Mouse (Mus musculus): ENCODE measurements at regions not wholly inside any gene's neighbourhood (a gene's known extent, or its start where the extent isn't known, plus 50 kb on each side); places are given as distances from the start of the nearest gene placed in this dataset.

DNA sequence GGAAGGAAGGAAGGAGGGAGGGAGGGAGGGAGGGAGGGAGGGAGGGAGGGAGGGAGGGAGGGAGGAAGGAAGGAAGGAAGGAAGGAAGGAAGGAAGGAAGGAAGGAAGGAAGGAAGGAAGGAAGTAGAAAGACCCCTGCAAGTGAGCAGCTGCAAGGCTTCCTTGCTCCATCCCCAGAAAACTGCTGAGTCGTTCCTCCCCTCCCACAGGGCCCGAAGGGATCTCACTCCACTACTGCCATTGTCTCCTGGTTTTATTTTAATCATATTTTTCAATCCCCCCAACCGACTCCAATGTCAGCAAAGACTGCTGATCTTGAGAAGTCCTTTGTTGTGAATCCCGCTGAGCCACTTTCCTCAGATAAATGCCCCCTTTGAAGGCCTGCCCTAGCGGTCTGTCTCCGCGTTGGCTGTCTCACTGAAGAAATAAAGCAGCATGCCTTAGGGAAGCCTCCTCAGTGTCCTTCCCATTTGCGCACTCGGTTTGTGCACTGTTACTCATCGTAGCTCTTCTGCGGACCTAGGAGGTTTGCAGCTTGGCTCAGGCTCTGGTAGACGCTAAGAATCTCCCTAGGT is 266.1 kb upstream of the Slc7a11 start:
- Histone ChIP-seq H3K9ac (ENCODE audit: insufficient read depth, low read depth, low read length, poor library complexity, severe bottlenecking) (no peak overlapping the region), H3K4me1 (ENCODE audit: control insufficient read depth in 2 of 2, insufficient read depth in 2 of 2, low read length in 2 of 2, poor library complexity in 1 of 2) (no peaks in the 10 kb centered on the region), H3K36me3 (ENCODE audit: control insufficient read depth, insufficient read depth, low read length, poor library complexity, severe bottlenecking) (no peaks in the 10 kb centered on the region), H3K4me3 (ENCODE audit: insufficient read depth in 1 of 2, low read depth in 1 of 2, low read length in 2 of 2, poor library complexity in 1 of 2, severe bottlenecking in 1 of 2) (no peak overlapping the region), H3K27ac (ENCODE audit: insufficient read depth, low read depth, low read length, poor library complexity, severe bottlenecking) (no peak overlapping the region), H3K9me3 (ENCODE audit: control insufficient read depth, insufficient read depth, low read depth, low read length) (no peaks in the 10 kb centered on the region)
- TF ChIP-seq CHD2 (IDR thresholded peaks at IDR 0.05; ENCODE audit: low read depth, low read length) (no peak), MAFK (IDR thresholded peaks at IDR 0.05; ENCODE audit: insufficient read depth, low read depth, low read length) (0 out of 2 replicates have a peak, but pooled peaks have one; percentile 17), ZC3H11A (IDR thresholded peaks at IDR 0.05; ENCODE audit: borderline replicate concordance, low read depth, low read length) (no peak), ZNF384 (IDR thresholded peaks at IDR 0.05; ENCODE audit: low read depth, low read length) (no peak), HCFC1 (IDR thresholded peaks at IDR 0.05; ENCODE audit: borderline replicate concordance, insufficient read depth, low read length) (no peak)
- DNase-seq (ENCODE audit: low read depth, low spot score), result no peak
- in situ Hi-C loops (cut with MboI; ENCODE audit: low sequenced_read_pairs in 2 of 2, unreplicated experiment in 2 of 2), result no loop called here

DNA sequence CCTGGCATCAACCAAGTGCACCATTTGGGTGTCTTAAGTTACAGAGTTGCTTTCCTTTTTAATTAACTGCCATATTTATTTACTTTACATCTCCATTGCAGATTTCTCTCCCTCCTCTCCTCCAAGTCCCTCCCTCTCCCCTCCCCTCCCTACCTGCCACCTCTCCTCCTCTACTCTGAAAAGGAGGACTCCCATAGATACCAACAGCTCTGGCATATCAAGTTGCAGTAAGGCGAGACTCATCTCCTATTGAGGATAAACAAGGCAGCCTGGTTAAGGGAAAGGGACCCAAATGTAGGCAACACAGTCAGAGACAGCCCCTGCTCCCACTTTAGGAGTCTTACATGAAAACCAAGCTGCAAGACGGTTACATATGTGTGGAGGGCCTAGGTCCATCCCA is 263.3 kb upstream of the Slc7a11 start:
- H3K9me3 ChIP-seq (ENCODE audit: control insufficient read depth, insufficient read depth, low read depth, low read length), result no peaks in the 10 kb centered on the region
- DNase-seq (ENCODE audit: low read depth, low spot score), result no peak
- H3K4me1 ChIP-seq (ENCODE audit: control insufficient read depth in 2 of 2, insufficient read depth in 2 of 2, low read length in 2 of 2, poor library complexity in 1 of 2), result no peaks in the 10 kb centered on the region
- TF ChIP-seq HCFC1 (IDR thresholded peaks at IDR 0.05; ENCODE audit: borderline replicate concordance, insufficient read depth, low read length), result no peak
- no peak for TF ChIP-seq ZC3H11A (IDR thresholded peaks at IDR 0.05; ENCODE audit: borderline replicate concordance, low read depth, low read length)
- TF ChIP-seq CHD2 (IDR thresholded peaks at IDR 0.05; ENCODE audit: low read depth, low read length), result no peak
- TF ChIP-seq MAFK (IDR thresholded peaks at IDR 0.05; ENCODE audit: insufficient read depth, low read depth, low read length), result no peak
- no peak for TF ChIP-seq ZNF384 (IDR thresholded peaks at IDR 0.05; ENCODE audit: low read depth, low read length)
- H3K9ac ChIP-seq (ENCODE audit: insufficient read depth, low read depth, low read length, poor library complexity, severe bottlenecking), result no peak overlapping the region
- no peak overlapping the region for H3K4me3 ChIP-seq (ENCODE audit: insufficient read depth in 1 of 2, low read depth in 1 of 2, low read length in 2 of 2, poor library complexity in 1 of 2, severe bottlenecking in 1 of 2)
- no peak overlapping the region for H3K27ac ChIP-seq (ENCODE audit: insufficient read depth, low read depth, low read length, poor library complexity, severe bottlenecking)
- in situ Hi-C loops (cut with MboI; ENCODE audit: low sequenced_read_pairs in 2 of 2, unreplicated experiment in 2 of 2), result no loop called here
- no peaks in the 10 kb centered on the region for H3K36me3 ChIP-seq (ENCODE audit: control insufficient read depth, insufficient read depth, low read length, poor library complexity, severe bottlenecking)

DNA sequence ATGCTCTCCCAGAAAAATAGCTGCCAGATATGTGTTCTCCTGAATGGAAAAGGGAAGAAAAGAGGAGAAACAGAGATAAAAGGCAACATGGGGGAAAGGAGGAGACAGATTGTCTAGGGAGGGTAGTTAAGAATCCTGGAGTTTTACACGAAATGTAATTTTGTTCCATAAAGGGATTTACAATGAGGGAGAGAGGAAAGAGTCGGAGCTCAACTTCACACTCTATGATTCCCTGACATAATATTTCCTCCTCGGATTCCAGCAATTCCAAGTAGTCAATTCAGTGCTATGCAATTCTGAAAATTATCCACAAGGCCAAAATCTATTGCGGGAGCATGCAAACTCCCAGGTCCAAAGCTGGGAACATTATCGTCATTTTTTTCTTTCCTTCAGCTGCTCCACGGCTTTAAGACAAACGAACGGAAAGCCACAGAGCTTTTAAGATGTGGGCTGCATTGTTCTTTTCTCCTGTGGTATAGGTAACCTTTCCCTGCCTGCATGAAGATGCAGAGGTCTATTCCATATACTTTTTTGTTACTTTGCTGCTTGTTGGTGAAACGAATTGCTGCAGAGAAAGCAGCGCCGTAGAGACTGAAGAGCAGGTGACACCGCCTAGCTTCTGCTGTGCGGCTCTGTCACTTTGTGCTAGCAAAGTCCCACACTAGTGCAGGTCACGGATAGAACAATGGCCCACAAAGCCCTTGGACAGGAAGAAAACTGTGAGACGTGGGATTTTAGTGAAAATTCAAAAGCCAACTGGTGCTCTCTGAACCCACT is 251.7 kb upstream of the Slc7a11 start:
- no peak overlapping the region for H3K27ac ChIP-seq (ENCODE audit: insufficient read depth, low read depth, low read length, poor library complexity, severe bottlenecking)
- no peak overlapping the region for H3K4me3 ChIP-seq (ENCODE audit: insufficient read depth in 1 of 2, low read depth in 1 of 2, low read length in 2 of 2, poor library complexity in 1 of 2, severe bottlenecking in 1 of 2)
- no peak for DNase-seq (ENCODE audit: low read depth, low spot score)
- H3K4me1 ChIP-seq (ENCODE audit: control insufficient read depth in 2 of 2, insufficient read depth in 2 of 2, low read length in 2 of 2, poor library complexity in 1 of 2), result no peaks in the 10 kb centered on the region
- H3K9me3 ChIP-seq (ENCODE audit: control insufficient read depth, insufficient read depth, low read depth, low read length), result no peaks in the 10 kb centered on the region
- in situ Hi-C loops (cut with MboI; ENCODE audit: low sequenced_read_pairs in 2 of 2, unreplicated experiment in 2 of 2), result no loop called here
- no peaks in the 10 kb centered on the region for H3K36me3 ChIP-seq (ENCODE audit: control insufficient read depth, insufficient read depth, low read length, poor library complexity, severe bottlenecking)
- H3K9ac ChIP-seq (ENCODE audit: insufficient read depth, low read depth, low read length, poor library complexity, severe bottlenecking), result no peak overlapping the region
- no peak for TF ChIP-seq ZNF384 (IDR thresholded peaks at IDR 0.05; ENCODE audit: low read depth, low read length)
- no peak for TF ChIP-seq HCFC1 (IDR thresholded peaks at IDR 0.05; ENCODE audit: borderline replicate concordance, insufficient read depth, low read length)

DNA sequence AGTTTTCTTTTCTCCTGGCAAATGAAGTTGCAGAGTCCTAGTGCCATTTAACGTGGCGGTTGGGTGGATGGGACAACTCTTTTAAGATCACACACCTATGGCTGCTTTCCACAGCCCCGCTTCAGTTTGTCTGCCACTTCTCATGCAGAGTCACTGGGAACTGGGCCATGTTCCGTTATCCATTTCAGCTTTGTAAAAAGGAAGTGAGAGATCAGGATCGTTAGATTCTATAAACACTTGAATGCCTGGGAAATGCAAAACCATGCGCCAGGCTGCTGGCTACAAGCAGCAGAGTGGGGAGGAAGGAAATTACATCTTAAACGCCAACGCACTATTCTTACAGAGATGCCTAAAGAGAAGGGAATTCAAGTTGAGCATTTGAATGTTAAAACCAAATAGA is 251.1 kb upstream of the Slc7a11 start:
- no peaks in the 10 kb centered on the region for H3K9me3 ChIP-seq (ENCODE audit: control insufficient read depth, insufficient read depth, low read depth, low read length)
- no peak for DNase-seq (ENCODE audit: low read depth, low spot score)

More for the DNA sequence above, 251.1 kb upstream of the Slc7a11 start:
- in situ Hi-C loops (cut with MboI; ENCODE audit: low sequenced_read_pairs in 2 of 2, unreplicated experiment in 2 of 2), result no loop called here
- Histone ChIP-seq H3K36me3 (ENCODE audit: control insufficient read depth, insufficient read depth, low read length, poor library complexity, severe bottlenecking) (no peaks in the 10 kb centered on the region), H3K9ac (ENCODE audit: insufficient read depth, low read depth, low read length, poor library complexity, severe bottlenecking) (no peak overlapping the region), H3K27ac (ENCODE audit: insufficient read depth, low read depth, low read length, poor library complexity, severe bottlenecking) (no peak overlapping the region), H3K4me1 (ENCODE audit: control insufficient read depth in 2 of 2, insufficient read depth in 2 of 2, low read length in 2 of 2, poor library complexity in 1 of 2) (no peaks in the 10 kb centered on the region), H3K4me3 (ENCODE audit: insufficient read depth in 1 of 2, low read depth in 1 of 2, low read length in 2 of 2, poor library complexity in 1 of 2, severe bottlenecking in 1 of 2) (no peak overlapping the region)
- TF ChIP-seq ZC3H11A (IDR thresholded peaks at IDR 0.05; ENCODE audit: borderline replicate concordance, low read depth, low read length) (no peak), HCFC1 (IDR thresholded peaks at IDR 0.05; ENCODE audit: borderline replicate concordance, insufficient read depth, low read length) (no peak), ZNF384 (IDR thresholded peaks at IDR 0.05; ENCODE audit: low read depth, low read length) (no peak), CHD2 (IDR thresholded peaks at IDR 0.05; ENCODE audit: low read depth, low read length) (no peak), MAFK (IDR thresholded peaks at IDR 0.05; ENCODE audit: insufficient read depth, low read depth, low read length) (no peak)

Data from ES-E14 (cell line).